Mouse (Mus musculus) CD4-positive, CD25-positive, alpha-beta regulatory T cell, adult 9 weeks (primary cell): ENCODE measurements around the gene Ndrg2. TPM values are rescaled to one million over a fixed set of nuclear protein-coding genes. Genes with fewer than 3 reads are reported as not detected.

Source experiments
- polyA plus RNA-seq: library from polyadenylated mRNA; unstranded; fragments of 100-300 nt; shearing (Covaris generic); gene quantifications from one replicate; pipeline ENCODE4 v1.2.1, GENCODE M21; 2017

Ndrg2 gene
- polyA plus RNA-seq: 50.3 TPM

DNA sequence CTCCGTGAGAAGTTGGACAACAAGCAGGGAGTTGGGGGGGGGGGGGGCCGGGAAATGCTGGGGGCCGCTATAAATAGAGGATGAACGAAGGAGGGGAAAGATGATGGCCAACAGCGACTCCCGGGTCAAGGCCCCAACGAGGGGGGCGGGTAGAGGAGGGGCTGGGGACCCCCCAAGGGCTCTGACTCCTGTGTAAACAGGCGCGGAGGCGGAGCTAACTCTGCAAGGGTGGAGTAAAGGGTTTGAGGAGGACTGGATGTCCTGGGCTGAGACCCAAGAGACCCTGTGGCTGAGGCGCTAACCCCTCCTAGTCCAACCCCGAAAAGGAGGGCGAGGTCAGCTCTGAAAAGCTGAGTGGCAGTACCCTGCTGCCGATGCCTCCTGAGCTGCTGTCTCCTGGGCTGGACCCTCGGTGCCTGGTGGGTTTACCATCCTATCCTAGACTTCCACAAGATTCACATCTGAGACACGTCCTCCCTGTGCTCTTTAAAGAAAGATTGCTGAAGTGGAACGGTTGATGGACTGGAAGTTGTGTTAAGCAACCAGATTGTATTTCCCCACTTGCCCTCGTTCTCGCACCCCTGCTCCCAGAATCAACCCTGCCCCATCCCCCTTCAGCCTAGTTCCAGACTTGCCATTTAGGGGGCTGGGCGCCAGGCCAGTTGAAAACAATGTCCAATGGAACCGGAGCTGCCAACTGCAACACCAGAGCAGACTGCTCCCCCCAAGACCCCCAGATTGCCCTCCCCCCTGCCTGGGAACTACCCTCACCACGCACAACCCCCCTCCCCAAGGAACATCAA is at the start of gene Ndrg2:
Gene Ndrg2, minus strand, starts transcription at position 199 of the 803 bp plus-strand sequence.

DNA sequence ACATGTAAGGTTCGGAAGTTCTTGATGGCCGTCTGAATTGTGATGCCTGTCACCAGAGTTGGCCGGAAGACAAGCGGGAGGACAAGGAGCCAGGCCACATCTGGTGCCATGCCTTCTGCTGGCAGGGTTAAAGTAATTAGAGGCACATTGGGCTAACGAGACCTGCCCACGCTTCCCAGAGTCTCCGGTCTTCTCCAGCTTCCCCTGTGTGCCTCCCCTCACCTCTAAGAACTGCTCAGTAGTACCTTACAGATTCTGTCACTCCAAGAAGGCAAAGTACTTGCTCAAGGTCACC is 8.6 kb upstream of the Ndrg2 start, which contains the start of gene Rnase13:
Gene Rnase13, minus strand, starts transcription at position 203 of the 295 bp plus-strand sequence.

DNA sequence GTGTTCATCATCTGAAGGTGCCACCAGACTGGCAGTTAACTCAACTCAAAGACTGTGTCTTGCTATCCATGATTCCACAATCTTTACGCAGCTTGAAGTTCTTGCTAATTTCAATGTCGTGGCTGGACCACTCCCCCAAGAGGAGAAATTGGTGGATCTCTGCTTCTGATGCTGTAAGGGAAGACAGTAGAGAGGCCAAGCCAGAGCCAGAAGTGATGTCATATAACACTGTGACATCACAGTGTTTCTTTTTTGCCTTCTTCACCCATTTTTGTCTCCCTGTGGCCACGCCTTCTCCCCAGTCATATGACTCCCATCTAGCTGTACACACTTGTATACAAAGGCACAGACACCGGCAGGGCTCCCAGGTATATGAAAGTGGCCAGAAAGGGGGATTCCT is 4.2 kb upstream of the Ndrg2 start, which contains the start of gene Tppp2:
Gene Tppp2, plus strand, starts transcription at position 301 of the 400 bp plus-strand sequence.

DNA sequence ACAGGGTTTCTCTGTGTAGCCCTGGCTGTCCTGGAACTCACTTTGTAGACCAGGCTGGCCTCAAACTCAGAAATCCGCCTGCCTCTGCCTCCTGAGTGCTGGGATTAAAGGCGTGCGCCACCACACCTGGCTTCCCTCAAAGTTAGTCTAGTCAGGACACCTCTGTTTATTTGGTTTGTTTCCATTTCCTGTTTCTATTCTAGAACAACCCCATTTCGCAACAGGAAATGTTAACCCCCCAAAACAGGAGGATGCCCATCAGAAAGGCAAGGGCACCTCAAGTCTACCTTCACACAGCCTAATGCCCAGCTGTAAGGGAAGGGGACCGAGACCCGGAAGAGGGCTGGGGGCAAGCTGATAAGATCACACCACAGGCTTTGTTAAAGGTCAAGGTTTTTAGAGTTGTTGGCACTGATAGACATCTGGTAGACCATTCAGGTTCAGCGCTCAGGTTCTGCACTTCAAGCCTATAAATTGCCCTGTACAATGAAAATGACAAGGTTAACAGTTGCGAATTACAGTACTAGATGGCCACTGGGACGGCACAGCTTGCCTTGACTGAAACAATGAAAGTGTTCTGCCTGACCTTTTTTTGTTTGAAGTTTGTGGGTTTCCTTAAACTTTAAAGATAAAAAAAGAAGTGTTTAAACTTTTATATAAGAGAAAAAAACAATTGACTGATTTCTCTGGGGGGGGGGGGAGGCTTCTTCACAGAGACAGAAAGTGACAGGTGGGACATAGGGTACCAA is 21.6 kb downstream of the Ndrg2 start, which contains the start of gene Slc39a2:
Gene Slc39a2, plus strand, starts transcription at position 699 of the 749 bp plus-strand sequence.

DNA sequence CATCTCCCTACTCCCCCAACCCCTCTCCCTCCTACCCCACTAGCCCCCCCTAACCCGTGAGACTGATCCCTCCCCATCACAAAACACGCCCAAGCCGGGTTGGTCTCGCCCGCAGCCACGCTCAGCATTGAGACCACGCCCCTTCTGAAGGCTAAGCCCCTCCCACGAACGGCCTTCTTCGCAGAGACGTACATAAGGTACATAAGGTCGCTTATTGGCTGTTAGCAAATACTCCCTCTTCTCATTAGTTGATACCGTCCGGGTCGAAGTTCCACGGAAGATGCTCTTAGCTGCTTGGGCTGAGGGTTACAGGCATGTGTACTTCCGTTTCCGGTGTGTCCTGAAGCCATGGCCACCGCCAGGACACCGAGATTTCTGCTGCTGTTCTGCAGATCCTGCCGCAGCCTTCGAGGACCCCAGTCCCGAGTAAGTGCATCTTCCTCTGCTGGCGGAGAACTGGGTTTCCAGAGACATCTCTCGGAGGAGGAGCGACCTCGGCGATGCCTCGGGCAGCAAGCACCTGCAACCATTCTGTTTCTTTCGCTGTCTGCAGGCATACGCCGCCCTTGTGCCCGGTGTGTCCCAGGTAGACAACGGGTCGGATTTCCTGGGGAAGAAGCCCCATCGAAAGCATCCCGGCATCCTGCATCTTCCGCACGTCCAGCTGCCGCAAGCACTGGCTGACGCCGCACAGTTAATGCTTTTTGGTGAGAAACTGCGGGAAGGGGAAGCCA is 29.2 kb downstream of the Ndrg2 start, which contains the start of gene Mettl17:
Gene Mettl17, plus strand, starts transcription at position 245 of the 734 bp plus-strand sequence.

Other genes with a start within 250 kb of the Ndrg2 start
- gene Gm17079, start 218.7 kb downstream of the Ndrg2 start, polyA plus RNA-seq: not detected
- not detected for gene Gm5800, start 197.0 kb downstream of the Ndrg2 start, polyA plus RNA-seq
- not detected for gene Ang4, start 140.6 kb downstream of the Ndrg2 start, polyA plus RNA-seq
- not detected for gene AY358078, start 114.1 kb downstream of the Ndrg2 start, polyA plus RNA-seq
- gene Ear6, start 60.5 kb downstream of the Ndrg2 start, polyA plus RNA-seq: not detected
- gene Mettl17, start 29.3 kb downstream of the Ndrg2 start, polyA plus RNA-seq: 124 TPM
- 0.50 TPM for gene Slc39a2, start 21.3 kb downstream of the Ndrg2 start, polyA plus RNA-seq
- not detected for gene Tppp2, start 4.3 kb upstream of the Ndrg2 start, polyA plus RNA-seq
- not detected for gene Rnase13, start 8.6 kb upstream of the Ndrg2 start, polyA plus RNA-seq
- gene Arhgef40, start 70.6 kb upstream of the Ndrg2 start, polyA plus RNA-seq: 1.3 TPM
- gene Tmem253, start 101.5 kb upstream of the Ndrg2 start, polyA plus RNA-seq: not detected
- gene Zfp219, start 106.6 kb upstream of the Ndrg2 start, polyA plus RNA-seq: 4.4 TPM
- gene Olfr221, start 128.3 kb upstream of the Ndrg2 start, polyA plus RNA-seq: not detected
- 478 TPM for gene Hnrnpc, start 189.9 kb upstream of the Ndrg2 start, polyA plus RNA-seq
- gene Rpgrip1, start 196.5 kb upstream of the Ndrg2 start, polyA plus RNA-seq: 6.6 TPM